Mouse (Mus musculus) lung, embryonic 16.5 days (tissue): ENCODE results near the gene Cntn5. TPM values are rescaled to one million over a fixed set of nuclear protein-coding genes. Genes with fewer than 3 reads are reported as not detected.

ENCODE experiments used
- ATAC-seq: fragments of 200-750 bp; cut with Nextera tagmentation; 2 replicates; pipeline ENCODE4 v1.8.0; 2017; ENCODE audit warnings: low read depth, mild to moderate bottlenecking, moderate library complexity
- H3K27ac ChIP-seq: fragments of 300-500 bp; sonication (generic); 2 replicates; pipeline ENCODE4 v1.5.1; 2014; ENCODE audit warnings: mild to moderate bottlenecking, control low read depth, low read length
- H3K27me3 ChIP-seq: fragments of 300-500 bp; sonication (generic); 2 replicates; pipeline ENCODE4 v1.6.1; 2014; ENCODE audit warnings: low read depth, low read length, mixed read lengths; ENCODE audit not compliant: control insufficient read depth, insufficient read depth
- H3K36me3 ChIP-seq: fragments of 300-500 bp; sonication (generic); 2 replicates; pipeline ENCODE4 v1.6.1; 2014; ENCODE audit warnings: low read length; ENCODE audit not compliant: control insufficient read depth, insufficient read depth
- H3K4me1 ChIP-seq: fragments of 300-500 bp; sonication (generic); replicated peaks from 2 replicates; pipeline ENCODE4 v1.6.1; 2014; ENCODE audit warnings: low read length, mixed read lengths; ENCODE audit not compliant: control insufficient read depth, insufficient read depth
- H3K4me2 ChIP-seq: fragments of 300-500 bp; sonication (generic); 2 replicates; pipeline ENCODE4 v1.6.1; 2014; ENCODE audit warnings: low read depth, low read length, control low read depth
- H3K4me3 ChIP-seq: fragments of 300-500 bp; sonication (generic); 2 replicates; pipeline ENCODE4 v1.5.1; 2014; ENCODE audit warnings: mild to moderate bottlenecking, low read length, control low read depth
- H3K9ac ChIP-seq: fragments of 300-500 bp; sonication (generic); 2 replicates; pipeline ENCODE4 v1.6.1; 2014; ENCODE audit warnings: low read length, control low read depth
- H3K9me3 ChIP-seq: fragments of 300-500 bp; sonication (generic); 2 replicates; pipeline ENCODE4 v1.6.1; 2016; ENCODE audit warnings: low read length; ENCODE audit not compliant: control insufficient read depth
- WGBS: fragments of 180-500 bp; shearing (Covaris S2); extraction: QIAGEN DNeasy Blood & Tissue Kit; methylation state at CpG from one replicate; pipeline ENCODE4 v1.1.7; 2014; 5-methylcytosine and 5-hydroxymethylcytosine counted together
- polyA plus RNA-seq: library from polyadenylated mRNA; unstranded; fragments of >200 nt; fragmentation: Nextera tagmentation; extraction: Ambion mirVana; gene quantifications from 2 replicates; pipeline ENCODE4 v1.2.1, GENCODE M21; 2015

The Cntn5 gene
- polyA plus RNA-seq, 1 experiment from 2014 or later = 0.69 TPM

DNA sequence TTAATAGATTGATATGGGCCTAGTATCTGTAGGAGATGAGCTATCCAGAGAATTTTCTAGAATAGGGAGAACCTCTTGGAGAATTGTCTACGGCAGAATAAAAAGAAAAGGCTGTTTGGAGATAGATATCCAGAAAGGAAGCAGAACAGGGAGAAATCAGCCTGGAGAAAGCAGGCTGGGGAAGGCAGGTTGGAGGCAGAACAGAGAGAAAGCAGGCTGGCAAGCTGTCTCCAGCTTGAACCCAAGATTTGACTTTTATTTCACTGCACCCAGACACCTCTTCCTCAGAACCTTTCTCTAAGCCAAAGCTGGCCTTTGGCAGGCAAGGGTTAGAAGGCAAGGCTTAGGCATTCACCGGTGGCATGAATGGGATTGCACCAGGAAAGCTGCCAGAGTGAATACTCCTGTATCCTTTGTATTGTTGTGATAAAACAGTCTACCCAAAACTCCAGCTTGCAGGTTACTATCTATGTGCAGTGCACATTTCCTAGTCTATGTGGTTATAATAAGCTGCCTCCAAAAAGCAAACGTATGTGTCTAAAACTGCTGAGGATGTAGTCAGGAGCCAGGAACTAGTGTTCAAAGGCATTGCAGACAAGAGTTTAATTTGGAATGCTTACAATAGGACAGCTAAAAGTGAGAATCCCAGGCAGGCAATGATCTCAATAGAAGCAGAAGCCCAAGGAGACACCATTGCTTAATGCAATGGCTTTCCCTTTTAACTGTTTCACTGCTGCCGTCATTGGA lies 553.5 kb downstream of the Cntn5 start:
- WGBS = 87% methylated on average over 4 of the region's 4 CpGs
- no peak overlapping the region for H3K4me3 ChIP-seq

DNA sequence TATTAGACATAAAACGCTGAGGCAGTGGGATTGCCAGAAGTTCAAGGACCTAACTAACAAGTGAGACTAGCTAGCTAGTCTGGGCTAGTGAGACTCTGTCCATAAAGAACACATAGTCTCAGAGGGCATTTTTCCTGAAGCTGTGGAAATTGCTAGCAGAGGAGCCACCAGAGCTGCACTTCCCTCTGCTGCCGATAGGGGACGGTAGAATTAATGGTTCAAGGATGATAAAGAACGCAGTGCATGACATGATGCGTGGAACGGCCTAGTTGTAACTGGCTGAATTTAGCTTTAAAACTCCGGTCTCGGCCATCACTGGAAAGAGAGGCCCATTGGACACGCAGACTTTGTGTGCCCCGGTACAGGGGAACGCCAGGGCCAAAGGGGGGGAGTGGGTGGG lies 555.8 kb downstream of the Cntn5 start:
- no peak overlapping the region for H3K4me2 ChIP-seq
- no peaks in the 10 kb centered on the region for H3K36me3 ChIP-seq
- H3K27me3 ChIP-seq = no peaks in the 10 kb centered on the region
- no peak overlapping the region for H3K4me3 ChIP-seq
- 76% methylated on average over 9 of the region's 11 CpGs for WGBS
- H3K9me3 ChIP-seq = no peaks in the 10 kb centered on the region
- H3K9ac ChIP-seq = no peak overlapping the region
- no peak overlapping the region for H3K27ac ChIP-seq
- H3K4me1 ChIP-seq = no peaks in the 10 kb centered on the region; the same call in 1 of the 2 replicates
- no peak for ATAC-seq

More for the DNA sequence above, 553.5 kb downstream of the Cntn5 start:
- Histone ChIP-seq H3K9me3 (no peaks in the 10 kb centered on the region), H3K27ac (no peak overlapping the region), H3K36me3 (no peaks in the 10 kb centered on the region), H3K4me1 (no peaks in the 10 kb centered on the region; the same call in 1 of the 2 replicates), H3K27me3 (no peaks in the 10 kb centered on the region), H3K9ac (no peak overlapping the region), H3K4me2 (no peak overlapping the region)
- no peak for ATAC-seq

DNA sequence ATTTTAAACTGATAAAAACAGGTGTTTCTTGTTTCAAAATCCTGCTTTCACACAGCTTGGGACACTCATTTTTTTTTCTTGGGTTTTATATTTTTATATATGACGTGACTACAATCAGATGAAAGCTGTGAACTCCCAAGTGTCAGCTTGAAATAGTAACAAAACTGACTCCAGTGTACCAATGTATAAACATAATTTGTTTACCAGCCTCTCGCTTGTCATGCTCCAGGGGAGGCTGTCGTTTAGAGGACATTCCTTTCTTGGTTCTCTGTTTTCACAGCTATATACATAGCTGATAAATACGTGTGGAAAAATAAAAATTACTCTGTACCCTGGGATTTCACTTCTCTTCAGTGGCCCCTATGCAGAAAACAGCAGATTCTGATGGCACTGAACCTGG lies 556.4 kb downstream of the Cntn5 start:
- Histone ChIP-seq H3K36me3 (no peaks in the 10 kb centered on the region), H3K9me3 (no peaks in the 10 kb centered on the region), H3K27ac (no peak overlapping the region), H3K4me2 (no peak overlapping the region), H3K27me3 (no peaks in the 10 kb centered on the region), H3K4me1 (no peaks in the 10 kb centered on the region; the same call in 1 of the 2 replicates), H3K4me3 (no peak overlapping the region), H3K9ac (no peak overlapping the region)
- 30% methylated on average over 4 of the region's 4 CpGs for WGBS
- ATAC-seq = peak; percentile 76

DNA sequence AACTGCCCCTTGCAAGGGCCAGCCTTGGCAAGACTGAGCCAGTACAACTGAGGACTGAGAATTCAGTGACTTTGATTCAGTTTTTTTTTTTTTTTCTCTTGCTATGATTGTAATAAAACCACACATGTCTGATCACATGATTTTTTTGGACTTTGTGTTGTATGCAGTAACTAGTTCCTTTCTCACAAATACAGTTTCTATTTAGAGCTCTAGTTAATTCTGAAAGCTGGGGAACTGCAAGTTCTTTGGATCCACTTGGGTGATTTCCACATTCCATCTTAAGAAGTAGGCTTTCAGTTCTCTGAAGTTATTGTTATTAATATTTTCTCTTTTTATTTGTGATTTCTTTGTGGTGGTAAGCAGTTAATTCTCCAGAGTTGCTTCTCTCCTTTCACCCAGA lies 563.8 kb downstream of the Cntn5 start:
- Histone ChIP-seq H3K9me3 (no peaks in the 10 kb centered on the region), H3K36me3 (no peaks in the 10 kb centered on the region), H3K4me1 (no peaks in the 10 kb centered on the region), H3K4me3 (no peak overlapping the region), H3K27ac (no peak overlapping the region), H3K27me3 (no peaks in the 10 kb centered on the region), H3K9ac (no peak overlapping the region), H3K4me2 (no peak overlapping the region)
- no peak for ATAC-seq

DNA sequence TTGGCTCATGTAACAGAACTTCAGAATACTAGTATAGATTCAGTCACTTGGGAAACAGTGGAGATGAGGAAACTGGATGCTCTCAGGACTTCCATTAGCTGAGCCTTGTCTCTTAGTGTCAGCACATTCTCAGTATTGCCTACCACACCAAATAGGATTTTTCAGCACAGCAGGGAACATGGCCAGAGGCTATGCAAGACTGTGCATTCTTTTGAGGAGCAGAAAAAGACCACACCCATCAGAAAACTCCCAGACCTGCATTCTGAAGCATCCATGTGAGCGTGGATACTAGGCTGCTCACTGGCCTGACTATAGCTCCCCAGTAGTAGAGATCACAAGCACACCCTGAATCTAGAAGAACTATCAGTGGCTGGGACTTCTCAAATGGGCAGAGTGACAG lies 564.9 kb downstream of the Cntn5 start:
- no peak overlapping the region for H3K4me2 ChIP-seq
- no peak for ATAC-seq
- H3K4me1 ChIP-seq = no peaks in the 10 kb centered on the region
- H3K4me3 ChIP-seq = no peak overlapping the region
- H3K27ac ChIP-seq = no peak overlapping the region
- WGBS = 65% methylated on average over 1 of the region's 1 CpGs
- no peak overlapping the region for H3K9ac ChIP-seq
- H3K9me3 ChIP-seq = no peaks in the 10 kb centered on the region
- no peaks in the 10 kb centered on the region for H3K27me3 ChIP-seq
- no peaks in the 10 kb centered on the region for H3K36me3 ChIP-seq

DNA sequence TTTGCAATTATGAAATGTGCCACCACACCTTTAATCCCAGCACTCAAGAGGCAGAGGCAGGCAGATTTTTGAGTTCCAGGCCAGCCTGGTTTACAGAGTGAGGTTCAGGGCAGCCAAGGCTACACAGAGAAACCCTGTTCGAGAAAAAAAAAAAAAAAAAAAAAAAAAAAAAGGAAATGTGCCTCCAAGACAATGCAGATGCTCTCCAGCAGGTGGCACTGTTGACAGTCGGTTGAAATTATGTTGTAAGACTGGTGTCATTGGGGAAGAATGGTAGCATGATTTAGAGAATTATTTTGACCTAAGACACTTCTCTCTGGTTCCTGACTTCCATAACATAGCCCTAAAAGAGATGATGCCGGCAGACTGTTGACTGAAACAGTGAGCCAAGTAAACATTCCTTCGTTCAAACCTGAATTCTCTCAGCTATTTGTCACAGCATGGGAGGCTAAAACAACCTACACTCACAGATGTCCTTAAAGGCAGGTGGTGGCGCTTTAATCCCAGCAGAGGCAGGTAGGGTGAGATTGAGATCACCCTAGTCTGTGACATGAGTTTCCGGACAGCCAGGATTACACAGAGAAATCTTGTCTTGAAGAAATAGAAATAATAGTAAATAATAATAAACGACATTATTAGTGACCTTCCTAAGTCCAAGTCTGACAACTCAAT lies 579.7 kb downstream of the Cntn5 start:
- H3K9me3 ChIP-seq = no peaks in the 10 kb centered on the region
- no peak overlapping the region for H3K27ac ChIP-seq
- ATAC-seq = no peak
- H3K27me3 ChIP-seq = no peaks in the 10 kb centered on the region
- H3K4me1 ChIP-seq = no peaks in the 10 kb centered on the region
- H3K9ac ChIP-seq = no peak overlapping the region
- H3K36me3 ChIP-seq = no peaks in the 10 kb centered on the region
- H3K4me3 ChIP-seq = no peak overlapping the region
- 39% methylated on average over 7 of the region's 7 CpGs for WGBS
- H3K4me2 ChIP-seq = no peak overlapping the region

DNA sequence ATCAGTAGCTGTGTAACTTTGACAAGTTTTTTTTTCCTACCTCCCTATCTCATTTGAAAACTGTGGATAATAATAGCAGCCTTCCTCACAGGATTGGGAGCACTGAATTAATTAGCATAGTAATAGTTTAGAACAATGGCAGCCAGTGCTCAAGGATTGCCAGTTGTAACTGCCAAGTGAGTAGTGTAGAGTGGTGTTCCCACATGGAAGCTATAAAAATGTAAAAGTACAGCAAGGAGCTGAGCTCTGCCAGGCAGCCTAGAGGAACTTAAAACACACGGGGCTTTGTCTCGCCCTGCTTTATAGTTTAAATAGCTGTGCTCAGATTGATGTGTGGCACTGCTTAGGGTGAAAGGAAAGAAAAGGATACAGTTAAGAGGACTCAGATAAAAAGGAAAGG lies 635.2 kb downstream of the Cntn5 start:
- WGBS = 39% methylated on average over 2 of the region's 2 CpGs
- no peak for ATAC-seq
- no peaks in the 10 kb centered on the region for H3K4me1 ChIP-seq
- no peak overlapping the region for H3K27ac ChIP-seq
- H3K9me3 ChIP-seq = no peaks in the 10 kb centered on the region
- H3K4me2 ChIP-seq = no peak overlapping the region
- no peaks in the 10 kb centered on the region for H3K36me3 ChIP-seq
- no peak overlapping the region for H3K9ac ChIP-seq
- no peak overlapping the region for H3K4me3 ChIP-seq
- H3K27me3 ChIP-seq = no peaks in the 10 kb centered on the region

DNA sequence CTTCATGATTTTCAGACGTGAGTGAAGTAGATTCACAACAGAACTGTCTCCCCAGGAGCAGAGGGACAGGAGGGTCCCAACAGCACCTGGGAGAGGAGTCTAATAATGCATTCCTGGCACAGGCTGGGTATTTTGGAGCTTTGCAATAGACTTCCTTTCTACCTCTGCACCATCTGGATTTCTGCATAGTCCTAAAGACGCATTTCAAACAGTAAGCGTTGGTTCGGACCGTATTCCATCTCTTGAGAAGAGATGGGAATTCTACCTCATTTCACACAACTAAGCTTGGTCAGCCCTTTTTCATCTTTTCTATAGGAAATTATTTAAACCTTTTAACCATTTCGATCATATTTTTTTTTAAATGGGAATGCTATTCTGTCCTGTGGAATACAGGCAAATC lies 635.7 kb downstream of the Cntn5 start:
- Histone ChIP-seq H3K4me2 (no peak overlapping the region), H3K27ac (no peak overlapping the region), H3K27me3 (no peaks in the 10 kb centered on the region), H3K4me1 (no peaks in the 10 kb centered on the region), H3K9me3 (no peaks in the 10 kb centered on the region), H3K36me3 (no peaks in the 10 kb centered on the region), H3K9ac (no peak overlapping the region), H3K4me3 (no peak overlapping the region)
- no peak for ATAC-seq
- WGBS = 74% methylated on average over 6 of the region's 6 CpGs

DNA sequence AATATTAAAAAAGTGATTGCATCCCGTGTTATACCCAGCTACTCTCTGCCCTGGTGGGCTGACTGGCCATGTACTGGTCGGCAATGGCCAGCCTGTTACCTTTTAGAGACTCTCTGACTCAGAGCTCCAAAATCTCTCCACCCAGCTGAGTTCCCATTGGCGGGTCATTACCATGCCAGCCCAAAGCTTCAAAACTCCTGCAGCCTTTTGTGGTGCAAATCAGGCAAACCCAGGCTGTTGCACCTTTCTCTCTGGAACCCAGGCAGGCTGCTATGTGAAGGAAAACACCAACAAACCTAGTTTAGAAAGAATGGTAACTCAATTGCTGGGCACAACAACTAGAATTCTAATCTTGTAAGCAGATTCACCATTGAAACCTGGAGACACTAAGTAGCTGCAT lies 639.0 kb downstream of the Cntn5 start:
- H3K27me3 ChIP-seq = no peaks in the 10 kb centered on the region
- no peak overlapping the region for H3K9ac ChIP-seq
- no peaks in the 10 kb centered on the region for H3K4me1 ChIP-seq
- no peak overlapping the region for H3K27ac ChIP-seq
- H3K9me3 ChIP-seq = no peaks in the 10 kb centered on the region
- no peak overlapping the region for H3K4me3 ChIP-seq
- whole genome bisulfite sequencing = 57% methylated on average over 3 of the region's 3 CpGs
- ATAC-seq = no peak
- H3K36me3 ChIP-seq = no peaks in the 10 kb centered on the region
- no peak overlapping the region for H3K4me2 ChIP-seq
